Mouse (Mus musculus) forelimb bud, embryonic 11.5 days (tissue): ENCODE measurements around the gene Gm48551.

Experiments used
- DNase-seq: peaks from one replicate; pipeline ENCODE4 v3.0.0-alpha.2; 2012; ENCODE audit warnings: low read depth, low spot score

The Gm48551 gene

DNA sequence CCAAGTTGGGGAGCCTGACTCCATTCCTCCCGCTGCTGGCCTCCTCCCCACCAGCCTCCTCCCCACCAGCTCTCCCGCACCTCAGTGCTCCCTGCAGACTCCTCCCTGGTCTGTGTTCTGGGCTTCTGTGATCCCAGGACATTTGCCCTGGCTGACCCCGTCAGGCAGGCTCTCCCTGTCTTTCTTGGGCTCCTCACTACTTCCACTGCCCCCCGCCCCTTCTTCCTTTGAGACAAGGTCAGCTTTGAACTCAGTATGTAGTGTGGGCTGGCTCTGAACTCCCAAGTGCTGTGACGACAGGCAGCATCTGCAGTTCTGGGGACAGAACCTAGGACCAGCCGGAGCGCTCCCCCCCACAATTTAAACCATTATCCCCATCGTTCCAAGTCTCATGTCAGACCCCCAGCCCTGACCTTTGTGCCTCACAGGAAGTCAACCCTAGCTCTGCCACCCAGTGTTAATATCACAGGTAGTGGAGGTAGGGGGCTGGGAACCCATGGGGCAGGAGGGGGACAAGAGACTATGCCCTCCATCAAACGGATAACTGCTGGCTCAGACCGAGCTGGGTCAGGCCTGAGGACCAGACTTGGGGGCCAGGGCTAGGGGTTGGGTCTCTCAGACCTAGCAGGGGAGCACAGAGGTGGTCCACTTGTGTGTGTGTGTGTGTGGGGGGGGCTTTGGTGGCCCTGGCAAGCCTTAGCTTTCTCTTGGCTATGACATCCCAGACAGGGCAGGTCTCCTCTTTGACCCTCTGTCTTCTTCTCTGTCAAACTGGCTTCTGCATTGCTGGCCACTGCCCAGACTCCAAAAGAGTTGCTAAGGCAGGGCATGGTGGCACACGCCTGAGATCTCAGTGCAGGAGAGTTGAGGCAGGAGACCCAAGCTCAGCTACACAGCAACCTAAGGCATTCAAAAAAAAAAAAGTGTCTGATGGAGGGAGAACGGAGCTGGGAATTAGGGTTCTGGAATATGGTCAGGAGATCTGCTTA lies 33.3 kb downstream of the Gm48551 start:
- DNase-seq, result no peak

DNA sequence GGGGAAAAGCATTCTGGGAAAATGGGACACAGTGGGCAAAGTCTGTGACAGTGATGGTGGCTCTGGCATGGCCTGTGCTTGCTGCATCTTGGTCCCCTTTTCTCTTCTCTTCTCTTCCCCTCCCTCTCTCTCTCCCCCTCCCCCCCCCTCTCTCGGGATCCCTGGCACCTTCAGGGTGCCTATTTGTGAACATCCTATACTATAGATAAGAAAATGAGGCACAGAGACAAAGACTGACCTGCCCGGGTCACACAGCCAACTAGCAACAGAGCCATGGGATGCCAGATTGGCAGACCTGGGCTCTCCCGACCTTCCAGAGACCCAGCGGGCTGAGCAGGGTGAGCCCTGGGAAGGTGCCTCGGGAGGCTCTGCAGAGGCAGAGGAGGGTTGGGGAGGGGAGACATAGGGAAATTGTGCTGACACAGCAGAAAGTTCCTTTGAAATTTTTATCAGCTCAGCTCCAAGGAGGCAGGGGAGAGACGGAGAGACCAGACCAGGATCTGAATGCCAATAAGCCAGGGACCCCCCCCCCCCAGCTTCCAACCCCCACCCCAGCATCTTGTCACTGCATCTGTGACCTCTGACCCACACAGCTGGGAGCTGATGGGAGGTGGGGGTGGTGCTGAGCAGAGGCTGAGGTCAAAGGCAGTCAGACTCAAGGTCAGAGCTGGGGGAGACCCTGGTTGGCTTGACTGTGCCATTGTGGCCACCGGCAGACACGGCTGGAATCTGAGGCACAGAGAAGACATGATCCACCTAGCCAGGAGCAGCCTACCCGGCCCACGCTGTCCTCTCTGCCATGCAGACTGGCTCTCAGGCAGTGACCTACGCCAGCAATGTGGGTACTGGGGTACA lies 34.2 kb downstream of the Gm48551 start:
- DNase-seq, result no peak

DNA sequence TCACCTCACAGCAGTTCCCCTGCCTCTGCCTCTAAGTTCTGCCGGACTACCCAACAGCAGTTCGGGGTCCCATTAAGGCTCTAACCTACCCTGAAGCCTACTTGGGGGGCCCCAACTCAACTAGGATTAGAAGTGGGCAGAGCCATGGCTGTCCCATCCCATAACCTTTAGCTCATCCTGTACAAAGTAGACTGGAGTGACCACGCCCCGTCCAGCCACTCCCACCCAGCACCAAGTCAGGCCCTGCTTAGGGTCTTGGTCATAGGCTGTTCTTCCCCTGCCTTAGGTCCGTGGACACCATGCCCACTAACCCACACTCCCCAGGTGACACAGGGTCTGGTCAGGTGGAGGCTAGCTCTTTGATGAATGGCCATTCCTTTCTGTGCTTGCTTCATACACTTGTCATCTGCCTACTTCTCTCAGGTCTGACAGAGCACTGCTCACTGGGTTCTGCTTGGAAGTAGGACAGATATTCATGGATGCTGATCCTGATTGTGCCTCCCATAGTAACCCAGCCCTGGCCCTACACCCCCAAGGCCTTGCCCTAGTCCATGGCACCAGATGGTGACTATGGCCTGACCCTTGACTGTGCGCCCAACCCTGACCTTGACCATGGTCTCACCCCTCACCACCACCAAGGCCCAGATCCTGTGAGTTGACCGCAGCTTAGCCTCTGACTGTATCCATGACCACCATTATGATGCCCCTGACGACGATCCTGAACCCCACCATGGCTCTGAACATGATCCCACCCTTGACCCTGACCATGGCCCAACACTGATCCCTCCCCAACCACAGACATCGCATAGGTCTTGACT lies 35.1 kb downstream of the Gm48551 start:
- DNase-seq, result no peak

DNA sequence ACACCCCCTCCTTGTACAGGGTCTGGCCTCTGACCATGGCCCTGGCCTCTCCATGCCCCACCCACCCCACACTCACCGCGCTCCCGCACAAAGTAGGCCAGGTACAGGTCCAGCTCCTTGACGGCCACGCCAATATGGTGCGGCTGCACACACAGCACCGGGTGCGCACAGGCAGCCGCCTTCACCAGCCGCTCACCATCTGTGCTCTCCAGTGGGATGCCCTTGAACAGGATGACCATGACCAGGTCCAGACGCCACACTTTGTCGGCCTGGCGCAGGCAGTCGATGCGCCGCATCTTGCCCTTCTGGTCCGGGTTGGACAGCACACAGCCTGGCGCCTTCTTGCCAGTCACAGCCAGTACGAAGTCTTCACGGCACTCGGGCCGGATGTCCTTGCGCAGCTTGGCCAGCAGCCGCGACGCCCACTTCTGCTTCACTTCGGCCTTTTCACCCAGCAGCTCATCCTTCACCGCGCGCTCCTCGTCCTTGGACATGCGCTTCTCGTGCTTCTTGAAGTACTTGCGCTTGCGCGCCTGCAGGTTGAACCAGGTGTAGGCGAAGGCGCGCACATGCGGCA lies 36.0 kb downstream of the Gm48551 start:
- DNase-seq, result no peak

DNA sequence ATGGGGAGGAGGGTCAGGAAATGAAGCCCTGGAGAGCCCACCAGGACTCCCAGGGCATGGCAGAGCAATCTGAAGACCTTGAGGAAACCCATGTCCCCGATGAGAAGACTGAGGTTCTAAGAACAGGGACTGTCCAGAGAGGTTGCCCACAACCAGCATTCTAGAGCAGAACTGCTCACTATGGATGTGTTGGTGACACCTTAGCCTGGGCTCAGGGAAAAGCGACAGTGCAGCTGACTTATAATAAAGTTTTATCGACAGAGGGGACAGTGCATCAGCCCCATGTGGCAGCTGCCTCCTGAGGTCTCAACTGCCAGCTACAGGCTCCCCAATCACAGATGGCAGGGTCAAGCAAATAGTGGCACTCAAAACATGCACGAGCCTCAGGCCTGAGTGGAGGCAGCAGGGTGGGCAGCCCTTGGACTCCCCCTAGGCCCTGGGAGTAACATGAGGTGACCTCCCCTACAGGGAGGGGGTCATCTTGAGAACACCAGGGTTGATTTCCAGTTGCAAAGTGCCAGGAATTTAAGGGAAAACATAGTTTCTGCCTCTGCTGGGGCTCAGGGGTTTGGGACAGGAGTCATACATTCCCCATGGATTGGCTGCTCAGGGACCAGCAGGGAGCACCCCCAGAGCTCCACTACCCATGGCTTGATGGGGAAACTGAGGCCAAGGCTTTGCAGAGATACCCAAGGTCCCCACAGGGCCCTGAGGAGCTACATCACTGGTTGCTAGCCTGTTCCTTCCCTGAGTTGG lies 37.0 kb downstream of the Gm48551 start:
- DNase-seq, result no peak

DNA sequence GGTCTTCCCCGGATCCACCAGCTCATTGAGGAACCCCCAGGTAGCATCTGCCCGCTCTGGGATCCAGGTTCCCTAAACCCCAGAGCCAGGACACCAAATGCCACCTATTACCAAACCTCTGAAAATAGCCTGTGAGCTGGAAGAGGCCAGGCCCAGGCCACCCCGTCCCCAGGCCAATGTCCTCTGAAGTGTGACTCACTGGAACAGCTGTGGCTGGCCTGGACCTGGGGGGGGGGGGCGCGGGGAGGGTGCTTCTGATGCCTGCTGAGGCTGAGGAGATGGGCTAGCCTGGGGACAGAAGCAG lies 37.5 kb downstream of the Gm48551 start:
- DNase-seq, result no peak

DNA sequence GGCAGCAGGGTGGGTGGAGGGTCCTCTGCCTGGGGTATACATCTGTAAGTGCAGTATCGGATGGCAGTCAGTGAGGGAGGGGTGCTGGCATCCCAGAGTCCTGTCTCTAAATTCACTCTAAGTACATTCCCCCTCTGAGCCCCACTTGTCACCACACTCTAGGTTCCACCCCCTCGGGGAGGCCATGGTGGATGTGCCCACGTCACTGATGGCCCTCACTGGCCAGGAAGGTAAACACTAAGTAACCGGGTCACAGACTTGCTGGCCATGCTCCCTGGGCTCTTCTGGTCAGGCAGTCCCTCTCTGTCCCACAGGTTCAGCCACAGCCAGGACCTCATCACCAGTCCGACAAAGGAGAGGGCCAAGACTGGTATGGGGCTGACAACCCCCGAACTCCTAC lies 37.9 kb downstream of the Gm48551 start:
- no peak for DNase-seq

DNA sequence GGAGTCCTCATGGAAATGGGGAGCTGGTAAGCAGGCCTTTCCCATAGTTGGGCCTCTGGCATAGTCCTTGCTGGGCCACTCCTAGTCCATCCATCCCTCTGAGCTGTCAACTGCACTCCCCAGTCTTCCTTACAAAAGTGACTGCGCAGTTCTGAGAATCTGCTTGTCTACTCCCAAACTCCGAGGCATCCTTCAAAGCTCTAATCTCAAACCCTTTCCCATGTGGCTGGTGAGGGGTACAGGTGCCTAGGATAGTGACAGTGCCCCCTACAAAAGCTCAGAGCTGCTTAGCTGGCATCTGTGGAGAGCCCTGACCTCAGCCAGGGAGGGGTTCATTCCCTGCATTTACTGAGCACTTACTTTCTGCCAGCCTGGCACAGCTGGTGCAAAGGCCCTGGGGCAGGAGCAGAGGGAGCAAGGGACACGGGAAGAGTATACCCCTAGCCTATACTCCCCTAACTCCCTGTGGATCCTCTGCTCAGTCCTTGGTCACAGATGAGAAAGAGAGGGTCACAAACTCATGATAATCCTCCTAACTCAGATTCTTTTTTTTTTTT lies 38.5 kb downstream of the Gm48551 start:
- no peak for DNase-seq

DNA sequence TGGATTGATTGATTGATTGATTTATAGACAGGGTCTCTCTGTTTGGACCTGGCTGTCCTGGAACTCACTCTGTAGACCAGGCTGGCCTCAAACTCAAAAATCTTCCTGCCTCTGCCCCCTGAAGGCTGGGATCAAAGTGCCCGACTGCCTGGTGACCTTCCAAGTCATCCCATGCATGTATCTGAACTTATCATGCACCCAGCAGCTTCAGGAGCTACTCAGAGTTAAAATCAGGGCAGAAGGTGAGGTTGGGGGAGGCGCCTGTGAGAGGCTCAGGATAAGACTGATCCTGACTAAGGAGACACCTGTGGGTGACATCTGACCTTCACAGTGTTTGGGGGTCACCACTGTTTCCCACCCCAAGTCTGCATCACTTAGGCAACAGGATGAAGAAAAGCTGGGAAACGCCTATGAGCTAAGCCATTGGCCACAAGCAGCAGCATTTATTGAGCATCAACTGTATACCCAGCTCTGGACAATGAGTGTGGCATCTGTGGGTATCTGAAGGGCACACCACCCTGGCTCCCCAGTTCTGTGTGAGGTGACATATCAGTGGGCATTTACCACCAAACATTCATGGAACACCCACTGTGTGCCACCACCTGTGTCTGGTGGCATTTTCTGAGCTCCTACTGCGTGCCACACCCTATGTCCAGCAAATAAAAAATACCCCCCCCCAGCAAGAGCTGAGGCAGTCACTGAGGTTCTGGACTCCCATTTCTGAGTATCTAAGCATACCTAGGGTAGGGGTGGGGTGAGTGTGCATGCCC lies 39.4 kb downstream of the Gm48551 start:
- no peak for DNase-seq

DNA sequence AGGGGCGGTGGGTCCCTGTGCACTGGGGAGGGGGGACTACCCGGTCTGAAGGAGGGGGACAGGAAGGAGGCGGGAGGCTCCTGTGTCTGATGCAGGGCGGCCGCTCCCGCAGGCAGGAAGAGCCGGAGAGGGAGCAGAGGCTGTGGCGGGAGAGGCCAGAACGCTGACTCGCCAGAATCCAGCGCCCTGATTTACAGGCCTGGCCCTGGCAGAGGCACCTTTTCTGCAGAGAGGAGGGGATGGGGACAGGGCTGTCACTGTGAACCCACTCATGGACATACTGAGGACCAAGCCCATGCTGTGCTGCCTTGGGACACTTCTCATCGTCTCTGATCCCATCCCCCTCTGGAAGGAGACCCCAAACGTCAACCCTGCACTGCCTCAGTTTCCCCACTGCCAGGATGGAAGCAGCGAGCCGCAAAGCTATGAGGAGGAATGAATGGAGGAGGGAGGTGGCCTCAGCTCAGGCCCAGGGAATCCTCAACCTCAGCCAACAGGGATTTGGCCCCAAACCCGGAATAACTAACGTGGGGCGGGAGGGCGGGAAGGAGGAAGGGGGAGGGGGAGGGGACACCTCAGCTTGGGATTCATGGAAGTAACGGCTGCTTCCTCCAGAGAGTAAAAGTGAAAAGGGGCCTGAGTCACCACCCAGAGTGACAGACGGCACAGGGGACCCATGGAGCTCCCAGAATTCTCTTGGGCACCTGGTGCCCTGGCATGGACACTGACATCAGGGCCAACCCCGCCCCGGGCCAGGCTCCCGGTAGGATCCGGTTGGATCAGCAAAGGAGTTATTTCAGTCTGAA lies 40.2 kb downstream of the Gm48551 start:
- DNase-seq, result no peak

DNA sequence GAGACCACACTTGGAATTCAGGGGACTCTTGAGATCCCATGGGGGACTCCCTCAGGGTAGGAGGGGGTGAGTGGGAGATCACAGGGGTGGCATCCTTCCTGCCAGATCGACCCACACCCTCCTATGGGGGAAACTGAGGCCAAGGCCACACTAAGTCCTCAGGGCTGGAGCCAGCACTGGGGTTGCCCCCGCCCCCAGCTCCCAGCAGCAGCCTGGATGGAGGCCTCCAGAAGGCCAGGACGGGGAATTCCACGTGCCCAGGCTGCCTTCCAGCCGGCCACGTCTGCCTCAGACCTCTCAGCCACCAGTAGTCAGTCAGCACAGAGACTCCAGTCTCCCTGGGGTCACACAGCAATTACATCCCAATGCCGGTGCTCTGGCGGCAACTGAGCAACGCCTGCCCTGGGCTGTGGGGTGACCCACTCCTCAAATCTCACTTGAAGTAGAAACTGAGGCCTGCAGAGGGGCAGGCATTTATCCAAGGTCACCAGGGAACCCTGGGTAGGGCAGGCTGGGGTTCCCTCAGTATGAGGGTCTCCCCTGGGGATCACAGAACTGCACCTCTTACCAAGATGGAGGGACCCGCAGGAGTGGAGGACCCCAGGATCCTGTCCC lies 41.1 kb downstream of the Gm48551 start:
- DNase-seq, result no peak

DNA sequence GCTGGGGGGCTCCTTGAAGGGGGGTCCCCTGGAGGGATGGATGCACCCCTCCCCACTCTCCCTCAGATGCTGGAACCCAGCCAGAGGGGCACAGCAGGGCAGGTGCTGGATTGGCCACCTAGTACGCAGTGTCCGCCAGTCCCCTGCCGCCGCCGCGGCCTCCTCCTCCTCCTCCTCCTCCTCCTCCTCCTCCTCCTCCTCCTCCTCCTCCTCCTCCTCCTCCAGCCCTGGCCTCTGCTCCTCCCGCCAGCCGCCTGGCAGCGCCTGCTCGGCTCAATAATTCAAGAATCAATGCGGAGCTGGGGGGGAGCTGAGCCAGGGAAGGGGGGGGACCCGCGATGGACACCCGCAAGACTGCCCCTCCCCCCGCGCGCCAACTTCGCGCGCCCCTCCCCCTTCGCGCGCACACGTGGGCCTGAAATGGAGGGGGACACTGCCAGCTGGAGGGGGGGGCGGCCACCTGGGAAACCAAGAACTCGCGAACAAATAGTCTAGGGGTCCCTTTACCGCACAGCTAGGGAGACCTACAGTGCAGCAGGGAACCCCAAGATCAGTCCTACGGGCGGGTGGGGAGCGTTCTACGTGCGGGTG lies 41.9 kb downstream of the Gm48551 start:
- no peak for DNase-seq

DNA sequence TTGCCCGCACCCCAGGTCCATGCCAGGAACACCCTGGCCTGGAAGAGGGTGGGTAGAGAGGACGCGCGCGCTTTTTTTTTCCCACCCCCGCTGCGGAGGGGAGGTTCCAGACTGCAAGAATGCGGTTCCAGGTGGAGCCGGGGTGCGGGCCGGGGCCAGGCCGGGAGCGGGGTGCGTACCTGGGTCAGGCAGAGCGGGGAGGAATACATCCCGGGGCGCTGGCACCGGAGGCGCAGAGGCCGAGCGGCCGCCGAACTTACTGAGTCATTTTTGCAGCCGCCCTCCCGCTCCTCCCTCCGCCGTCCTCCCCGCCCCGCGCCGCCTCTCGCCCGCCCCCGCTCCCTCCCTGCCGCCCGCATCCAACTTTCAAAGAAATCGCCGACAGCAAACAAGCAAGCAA lies 42.6 kb downstream of the Gm48551 start:
- no peak for DNase-seq

DNA sequence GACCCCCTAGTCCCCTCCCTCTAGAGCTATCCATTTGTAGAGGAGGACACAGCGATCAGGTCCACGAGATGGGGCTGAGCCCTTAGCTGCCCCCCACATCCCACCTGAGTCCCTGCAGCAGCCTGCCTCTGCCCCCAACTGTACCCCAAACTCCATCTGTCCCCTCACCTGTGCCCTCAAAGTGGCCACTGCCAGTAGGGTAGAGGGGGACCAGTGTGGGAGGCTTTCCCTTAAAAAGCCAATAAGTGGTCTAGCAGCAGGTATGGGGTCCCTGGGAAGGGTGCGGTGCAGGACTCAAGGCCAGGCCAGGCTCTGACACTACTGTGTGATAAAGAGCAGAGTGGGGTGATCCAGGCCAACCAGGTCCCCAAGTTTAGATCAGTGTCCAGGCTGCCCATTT lies 43.1 kb downstream of the Gm48551 start:
- DNase-seq, result no peak

DNA sequence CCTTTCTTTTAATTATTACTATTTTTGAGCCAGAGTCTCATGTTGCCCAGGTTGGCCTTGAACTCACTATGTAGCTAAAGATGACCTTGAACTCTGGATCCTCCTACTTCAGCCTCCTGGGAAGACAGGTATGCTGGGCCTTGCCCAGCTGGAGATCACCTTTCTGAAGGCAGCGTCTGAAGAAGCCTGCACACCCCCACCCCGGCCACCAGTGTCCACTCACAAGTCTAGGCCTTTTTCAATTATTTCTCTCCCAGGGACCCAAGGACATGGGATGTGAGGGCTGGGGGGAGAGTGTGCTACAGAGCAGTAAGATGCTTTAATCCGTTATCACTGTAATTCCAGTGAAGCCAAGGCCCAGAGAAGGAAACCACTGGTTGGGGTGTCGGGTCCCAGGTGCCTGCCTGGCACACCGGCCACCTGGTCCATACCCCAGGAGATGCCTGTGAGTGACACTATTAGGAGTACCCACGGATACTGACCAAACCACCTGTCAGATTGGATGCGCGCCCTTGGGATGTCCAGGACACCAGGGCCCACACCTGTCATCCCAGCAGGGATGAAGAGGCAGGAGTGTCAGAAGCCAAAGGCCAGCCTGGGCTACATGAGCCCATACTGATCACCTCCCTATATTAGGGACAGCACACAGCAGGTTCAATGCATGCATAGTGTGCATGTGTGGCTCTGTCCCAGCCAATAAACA lies 43.7 kb downstream of the Gm48551 start:
- DNase-seq, result no peak

DNA sequence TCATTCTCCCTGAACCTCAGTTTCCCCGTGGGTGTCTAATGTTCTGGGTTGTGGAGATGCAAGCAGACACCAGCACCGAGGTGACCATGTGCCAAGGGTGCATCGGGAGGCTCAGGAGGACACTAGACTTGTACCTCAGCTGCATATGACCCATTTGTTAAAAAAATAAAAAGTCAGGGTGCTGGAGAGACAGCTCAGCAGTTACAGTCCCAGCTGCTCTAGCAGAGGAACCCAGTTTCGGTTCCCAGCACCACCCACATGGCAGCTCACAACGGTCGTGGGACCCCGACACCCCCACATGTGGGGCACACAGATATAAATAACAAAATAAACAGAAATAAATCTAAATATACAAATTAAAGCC lies 44.2 kb downstream of the Gm48551 start:
- no peak for DNase-seq

DNA sequence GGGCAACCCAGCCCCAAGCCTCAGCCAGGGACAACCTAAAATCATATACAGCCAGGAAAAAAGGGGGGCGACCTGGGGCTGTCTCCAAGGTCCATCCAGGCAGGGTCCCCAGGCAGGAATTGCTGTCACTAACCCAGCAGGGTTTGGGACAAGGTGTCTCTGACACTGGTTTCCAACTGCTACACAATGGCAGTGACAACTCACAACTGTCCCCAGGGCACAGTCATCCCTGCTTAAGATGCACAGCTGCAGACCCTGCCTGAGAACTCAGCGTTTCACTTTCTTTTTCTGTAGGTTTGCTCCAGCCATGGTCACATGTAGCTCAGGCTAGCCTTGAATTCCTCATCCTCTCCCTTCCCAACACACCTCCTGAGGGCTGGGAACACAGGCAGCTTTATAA lies 44.8 kb downstream of the Gm48551 start:
- DNase-seq, result no peak
